Mouse (Mus musculus) hindbrain, embryonic 11.5 days (tissue): Measurements from ENCODE around the gene Pax5. TPM values are rescaled to one million over a fixed set of nuclear protein-coding genes. Genes with fewer than 3 reads are reported as not detected.

ENCODE experiments used
- ATAC-seq: fragments of 200-750 bp; cut with Nextera tagmentation; 2 replicates; pipeline ENCODE4 v1.8.0; 2017; ENCODE audit warnings: mild to moderate bottlenecking, moderate TSS enrichment, moderate library complexity; ENCODE audit not compliant: low FRiP score
- DNase-seq: peaks from one replicate; pipeline ENCODE4 v3.0.0-alpha.2; 2015; ENCODE audit warnings: low spot score
- H3K27ac ChIP-seq: fragments of 300-500 bp; sonication (generic); 2 replicates; pipeline ENCODE4 v1.5.1; 2014; ENCODE audit warnings: mild to moderate bottlenecking, low read depth, low read length
- H3K27me3 ChIP-seq: fragments of 300-500 bp; sonication (generic); 2 replicates; pipeline ENCODE4 v1.6.1; 2014; ENCODE audit warnings: mild to moderate bottlenecking, low read length, moderate library complexity, mixed read lengths; ENCODE audit not compliant: control insufficient read depth, insufficient read depth
- H3K36me3 ChIP-seq: fragments of 300-500 bp; sonication (generic); 2 replicates; pipeline ENCODE4 v1.6.1; 2014; ENCODE audit warnings: mild to moderate bottlenecking, low read length, moderate library complexity, mixed read lengths; ENCODE audit not compliant: control insufficient read depth, insufficient read depth
- H3K4me1 ChIP-seq: fragments of 300-500 bp; sonication (generic); replicated peaks from 2 replicates; pipeline ENCODE4 v1.6.1; 2014; ENCODE audit warnings: low read length, mixed read lengths; ENCODE audit not compliant: control insufficient read depth, insufficient read depth
- H3K4me2 ChIP-seq: fragments of 300-500 bp; sonication (generic); replicated peaks from 2 replicates; pipeline ENCODE4 v1.6.1; 2014; ENCODE audit warnings: mild to moderate bottlenecking, low read depth, low read length
- H3K4me3 ChIP-seq: fragments of 300-500 bp; sonication (generic); 2 replicates; pipeline ENCODE4 v1.5.1; 2014; ENCODE audit warnings: low read depth, low read length
- H3K9ac ChIP-seq: fragments of 300-500 bp; sonication (generic); 2 replicates; pipeline ENCODE4 v1.6.1; 2014; ENCODE audit warnings: low read depth, low read length
- H3K9me3 ChIP-seq: fragments of 300-500 bp; sonication (generic); 2 replicates; pipeline ENCODE4 v1.6.1; 2016; ENCODE audit warnings: low read length; ENCODE audit not compliant: control insufficient read depth
- WGBS: fragments of 180-500 bp; shearing (Covaris S2); extraction: QIAGEN DNeasy Blood & Tissue Kit; methylation state at CpG from one replicate; pipeline ENCODE4 v1.1.7; 2014; 5-methylcytosine and 5-hydroxymethylcytosine counted together
- polyA plus RNA-seq: library from polyadenylated mRNA; unstranded; fragments of >200 nt; fragmentation: Nextera tagmentation; extraction: Ambion mirVana; gene quantifications from 2 replicates; pipeline ENCODE4 v1.2.1, GENCODE M21; 2014

Pax5 gene
- polyA plus RNA-seq, 1 experiment from 2014 or later: 4.8 TPM

GRCm38 (mm10) chr4:44518923-44519322 is 191.4 kb downstream of the Pax5 start:
- H3K4me2 ChIP-seq: no peak overlapping the region
- H3K27ac ChIP-seq: no peak overlapping the region
- peak; percentile 30 for DNase-seq
- peak; percentile 53 for ATAC-seq
- WGBS: 34% methylated on average over 11 of the region's 11 CpGs
- H3K4me3 ChIP-seq: no peak overlapping the region
- H3K9me3 ChIP-seq: no peaks in the 10 kb centered on the region
- H3K4me1 ChIP-seq: no peaks in the 10 kb centered on the region
- no peaks in the 10 kb centered on the region for H3K27me3 ChIP-seq
- no peaks in the 10 kb centered on the region for H3K36me3 ChIP-seq
- no peak overlapping the region for H3K9ac ChIP-seq

GRCm38 (mm10) chr4:44513981-44514380 is 196.3 kb downstream of the Pax5 start:
- Histone ChIP-seq H3K27me3 (no peaks in the 10 kb centered on the region), H3K36me3 (no peaks in the 10 kb centered on the region), H3K4me2 (no peak overlapping the region), H3K4me1 (no peaks in the 10 kb centered on the region; the same call in 1 of the 2 replicates), H3K27ac (no peak overlapping the region), H3K4me3 (no peak overlapping the region), H3K9ac (no peak overlapping the region), H3K9me3 (no peaks in the 10 kb centered on the region)
- DNase-seq (no peak), ATAC-seq (no peak)
- 86% methylated on average over 4 of the region's 4 CpGs for WGBS

GRCm38 (mm10) chr4:44511682-44512081 is 198.6 kb downstream of the Pax5 start:
- no peaks in the 10 kb centered on the region for H3K9me3 ChIP-seq
- no peaks in the 10 kb centered on the region for H3K27me3 ChIP-seq
- no peak overlapping the region for H3K9ac ChIP-seq

GRCm38 (mm10) chr4:44508386-44509226 is 201.7 kb downstream of the Pax5 start:
- peak overlapping the region; percentile 81 for H3K27ac ChIP-seq
- H3K36me3 ChIP-seq: no peaks in the 10 kb centered on the region
- no peaks in the 10 kb centered on the region for H3K9me3 ChIP-seq
- no peaks in the 10 kb centered on the region for H3K27me3 ChIP-seq
- WGBS: 22% methylated on average over 25 of the region's 25 CpGs
- DNase-seq: peak; percentile 73
- peak; percentile 88 for ATAC-seq
- no peak overlapping the region for H3K4me3 ChIP-seq
- H3K4me1 ChIP-seq: no peaks in the 10 kb centered on the region; the same call in 1 of the 2 replicates
- H3K4me2 ChIP-seq: peak overlapping the region; percentile 21
- H3K9ac ChIP-seq: no peak overlapping the region

More at GRCm38 (mm10) chr4:44511682-44512081, 198.6 kb downstream of the Pax5 start:
- ATAC-seq: no peak
- Histone ChIP-seq H3K4me3 (no peak overlapping the region), H3K27ac (no peak overlapping the region), H3K4me2 (no peak overlapping the region), H3K4me1 (no peaks in the 10 kb centered on the region; the same call in 1 of the 2 replicates), H3K36me3 (no peaks in the 10 kb centered on the region)
- peak; percentile 81 for DNase-seq
- WGBS: 11% methylated on average over 7 of the region's 7 CpGs

GRCm38 (mm10) chr4:44507861-44508260 is 202.4 kb downstream of the Pax5 start:
- H3K9ac ChIP-seq: no peak overlapping the region
- H3K27me3 ChIP-seq: no peaks in the 10 kb centered on the region
- H3K27ac ChIP-seq: peak overlapping the region; percentile 81
- no peak overlapping the region for H3K4me3 ChIP-seq
- H3K36me3 ChIP-seq: no peaks in the 10 kb centered on the region
- H3K4me1 ChIP-seq: no peaks in the 10 kb centered on the region; the same call in 1 of the 2 replicates
- no peaks in the 10 kb centered on the region for H3K9me3 ChIP-seq
- H3K4me2 ChIP-seq: peak overlapping the region; percentile 21
- 44% methylated on average over 14 of the region's 14 CpGs for WGBS
- ATAC-seq (peak; percentile 31; the same call in 1 of the 2 replicates), DNase-seq (peak; percentile 51)

- Histone ChIP-seq H3K9ac (no peak overlapping the region), H3K4me3 (no peak overlapping the region), H3K4me2 (no peak overlapping the region), H3K4me1 (no peaks in the 10 kb centered on the region; the same call in 1 of the 2 replicates), H3K27me3 (no peaks in the 10 kb centered on the region), H3K36me3 (no peaks in the 10 kb centered on the region), H3K27ac (no peak overlapping the region), H3K9me3 (no peaks in the 10 kb centered on the region)
- no peak for DNase-seq
- 85% methylated on average over 7 of the region's 7 CpGs for WGBS
- no peak for ATAC-seq
Observed at GRCm38 (mm10) chr4:44504998-44505397, 205.3 kb downstream of the Pax5 start.

GRCm38 (mm10) chr4:44502196-44502867 is 208.0 kb downstream of the Pax5 start:
- Histone ChIP-seq H3K9ac (no peak overlapping the region), H3K27ac (no peak overlapping the region), H3K4me2 (no peak overlapping the region), H3K27me3 (no peaks in the 10 kb centered on the region), H3K9me3 (no peaks in the 10 kb centered on the region), H3K4me3 (no peak overlapping the region), H3K36me3 (no peaks in the 10 kb centered on the region), H3K4me1 (no peaks in the 10 kb centered on the region)
- DNase-seq: no peak
- no peak for ATAC-seq
- 46% methylated on average over 9 of the region's 9 CpGs for whole genome bisulfite sequencing

- Histone ChIP-seq H3K27me3 (no peaks in the 10 kb centered on the region), H3K4me1 (no peaks in the 10 kb centered on the region), H3K9ac (no peak overlapping the region), H3K4me2 (no peak overlapping the region), H3K36me3 (no peaks in the 10 kb centered on the region), H3K9me3 (no peaks in the 10 kb centered on the region), H3K4me3 (no peak overlapping the region), H3K27ac (no peak overlapping the region)
- DNase-seq (no peak), ATAC-seq (no peak)
- 75% methylated on average over 5 of the region's 5 CpGs for WGBS
Observed at GRCm38 (mm10) chr4:44498156-44498555, 212.1 kb downstream of the Pax5 start.
